Mouse (Mus musculus) lung, postnatal 0 days (tissue): ENCODE measurements at regions not wholly inside any gene's neighbourhood (a gene's known extent, or its start where the extent isn't known, plus 50 kb on each side); places are given as distances from the start of the nearest gene placed in this dataset.

Experiments
- CTCF ChIP-seq: IDR thresholded peaks from 2 replicates; pipeline ENCODE4 v1.5.1; 2016; ENCODE audit warnings: antibody characterized with exemption, mild to moderate bottlenecking
- EP300 ChIP-seq: IDR thresholded peaks from 2 replicates; pipeline ENCODE4 v1.6.1; 2016; ENCODE audit warnings: antibody characterized with exemption, mild to moderate bottlenecking, control low read depth

DNA sequence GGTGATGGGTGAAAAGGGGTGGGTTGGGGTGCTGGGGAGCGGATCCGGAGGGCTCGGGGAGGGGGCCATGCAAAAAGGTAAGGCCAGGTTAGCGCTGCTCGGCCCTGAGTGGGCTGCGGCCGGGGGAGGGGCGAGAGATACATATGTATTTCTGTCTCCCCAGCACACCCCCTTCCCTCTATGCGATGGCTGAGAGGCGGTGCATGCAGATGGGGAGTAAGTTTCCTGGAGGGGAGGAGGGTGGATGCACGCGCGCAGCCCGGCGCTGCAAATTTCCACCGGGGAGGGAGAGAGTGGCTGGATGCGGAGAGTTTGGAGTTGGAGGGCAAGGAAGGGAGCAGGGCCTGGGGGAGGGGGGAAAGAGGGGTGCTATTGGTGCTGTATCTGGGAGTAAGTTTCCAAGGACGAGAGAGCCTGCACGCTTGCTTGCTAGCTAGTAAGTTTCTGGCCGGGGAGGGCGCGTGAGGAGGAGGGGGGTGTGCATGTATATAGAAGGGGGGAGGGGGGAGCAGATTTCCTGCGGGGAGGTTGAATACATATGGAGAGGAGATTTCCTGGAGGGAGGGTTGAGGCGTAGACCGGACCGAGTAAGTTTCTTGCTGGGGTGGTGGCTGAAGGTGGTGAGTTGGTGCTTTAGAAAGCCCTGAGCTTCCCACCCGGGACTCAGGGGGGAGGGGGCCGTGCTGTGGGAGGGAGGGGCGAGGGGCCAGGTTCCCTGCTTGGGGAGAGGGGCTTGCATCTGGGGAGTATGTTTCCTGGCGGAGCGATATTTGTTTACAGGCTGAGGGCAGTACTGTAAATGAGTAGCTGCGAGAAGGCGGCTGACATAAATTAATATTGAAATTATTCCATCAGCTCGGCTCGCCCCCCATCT lies 130.8 kb upstream of the Ubr2 start:
- TF ChIP-seq CTCF (no peak), EP300 (no peak)
